In the genomic region with DNA sequence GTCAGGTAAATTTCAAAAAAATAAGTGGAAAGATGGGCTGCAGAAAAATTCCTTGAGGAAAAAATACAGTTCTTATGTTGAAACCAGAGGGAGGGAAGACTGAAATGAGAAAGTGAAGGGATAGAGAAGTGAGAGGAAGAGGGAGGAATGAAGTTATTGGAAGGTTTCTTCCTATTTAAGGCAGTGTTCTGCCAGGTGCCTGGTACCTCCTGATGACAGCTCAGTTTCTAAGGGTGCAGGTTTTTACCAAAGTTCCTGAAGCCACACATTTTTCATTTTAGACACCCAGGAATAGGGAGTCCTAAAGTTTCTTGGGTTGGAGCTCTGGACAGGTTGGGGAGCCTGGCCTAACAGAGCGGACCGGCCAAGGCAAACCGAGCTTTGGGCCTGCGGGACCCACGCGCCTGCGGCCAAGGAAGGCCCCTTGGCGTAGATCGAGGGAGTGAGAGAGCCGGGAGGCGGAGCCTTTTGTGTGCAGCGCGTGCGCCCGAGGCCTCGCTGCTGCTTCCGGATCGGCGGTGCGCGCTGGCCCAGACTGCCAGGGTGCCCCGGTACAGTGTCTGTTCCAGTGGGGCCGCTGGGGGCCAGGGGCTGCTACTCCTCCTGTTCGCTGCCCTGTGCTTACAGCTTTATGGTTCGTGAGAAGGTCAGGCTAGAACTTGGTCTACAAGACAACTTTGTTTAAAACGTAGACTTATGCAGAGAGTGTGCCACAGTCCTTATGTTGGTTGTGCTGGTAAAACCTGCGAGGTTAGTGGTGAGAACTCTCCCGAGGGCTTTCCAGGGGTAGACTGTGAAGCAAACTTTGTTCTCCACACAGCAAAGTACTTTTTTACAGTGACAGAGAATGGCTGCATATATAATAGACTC, we compare ENCODE assay signal across 8 mouse cellular contexts. TPM values are rescaled to one million over a fixed set of nuclear protein-coding genes. Genes with fewer than 3 reads are reported as not detected.
A peak's percentile ranks its signal among the peaks of the same experiment; 100 is the strongest.
DNase-seq lines count a peak whose midpoint lies in the region; ATAC-seq and TF ChIP-seq lines count a peak whose summit lies in the region.

No protein-coding gene starts in this region.

- H3K9me3 ChIP-seq in embryonic facial prominence, embryonic 15.5 days (replicated peaks), result no peaks in the 10 kb centered on the region
- no peaks in the 10 kb centered on the region for H3K9me3 ChIP-seq in heart, embryonic 13.5 days
- H3K9me3 ChIP-seq in kidney, postnatal 0 days (replicated peaks; ENCODE audit: low read length), result no peaks in the 10 kb centered on the region

- peak overlapping the region; percentile 73 for H3K4me2 ChIP-seq in embryonic facial prominence, embryonic 15.5 days (replicated peaks)
- peak overlapping the region; percentile 79 for H3K4me2 ChIP-seq in heart, embryonic 13.5 days
- H3K4me2 ChIP-seq in kidney, postnatal 0 days (ENCODE audit: low read length), result peak overlapping the region; percentile 64

- no peaks in the 10 kb centered on the region for H3K27me3 ChIP-seq in embryonic facial prominence, embryonic 15.5 days
- no peaks in the 10 kb centered on the region for H3K27me3 ChIP-seq in heart, embryonic 13.5 days (replicated peaks)
- no peaks in the 10 kb centered on the region for H3K27me3 ChIP-seq in kidney, postnatal 0 days (ENCODE audit: insufficient read depth, low read length)

- H3K27ac ChIP-seq in embryonic facial prominence, embryonic 15.5 days (replicated peaks), result peak overlapping the region; percentile 71
- H3K27ac ChIP-seq in heart, embryonic 13.5 days (replicated peaks), result peak overlapping the region; percentile 91
- H3K27ac ChIP-seq in kidney, postnatal 0 days, result peak overlapping the region; percentile 58

- H3K4me3 ChIP-seq in embryonic facial prominence, embryonic 15.5 days (replicated peaks), result peak overlapping the region; percentile 46
- peak overlapping the region; percentile 58 for H3K4me3 ChIP-seq in heart, embryonic 13.5 days
- peak overlapping the region; percentile 25 for H3K4me3 ChIP-seq in kidney, postnatal 0 days (replicated peaks; ENCODE audit: low read depth, low read length)

- ATAC-seq in embryonic facial prominence, embryonic 15.5 days (ENCODE audit: insufficient number of reproducible peaks, low FRiP score, low TSS enrichment, low read depth), result peak; percentile 84
- ATAC-seq in heart, embryonic 13.5 days (ENCODE audit: extremely low read depth, insufficient number of reproducible peaks, low FRiP score, low TSS enrichment), result peak; percentile 67; the same call in 1 of the 2 replicates
- ATAC-seq in kidney, postnatal 0 days (replicated peaks; ENCODE audit: low FRiP score, low read depth), result peak; percentile 77

- 1% methylated on average over 28 of the region's 28 CpGs for WGBS in embryonic facial prominence, embryonic 15.5 days
- WGBS in heart, embryonic 13.5 days, result 1% methylated on average over 28 of the region's 28 CpGs
- under 1% methylated on average over 28 of the region's 28 CpGs for WGBS in kidney, postnatal 0 days

- no peaks in the 10 kb centered on the region for H3K36me3 ChIP-seq in embryonic facial prominence, embryonic 15.5 days
- no peaks in the 10 kb centered on the region for H3K36me3 ChIP-seq in heart, embryonic 13.5 days
- H3K36me3 ChIP-seq in kidney, postnatal 0 days (ENCODE audit: insufficient read depth, low read length), result no peaks in the 10 kb centered on the region

- peak overlapping the region; percentile 39 for H3K9ac ChIP-seq in embryonic facial prominence, embryonic 15.5 days
- peak overlapping the region; percentile 82 for H3K9ac ChIP-seq in heart, embryonic 13.5 days
- H3K9ac ChIP-seq in kidney, postnatal 0 days (ENCODE audit: low read depth, low read length), result peak overlapping the region; percentile 49; the same call in 1 of the 2 replicates

- DNase-seq in CD4-positive, CD25-positive, alpha-beta regulatory T cell, adult 2 months (ENCODE audit: low read depth, low spot score), result peak; percentile 86
- DNase-seq in adrenal gland, adult 8-10 months, result peak; percentile 64
- DNase-seq in kidney, postnatal 0 days (ENCODE audit: low spot score), result peak; percentile 91
- DNase-seq in lung, postnatal 14 days, result peak; percentile 76
- peak; percentile 79 for DNase-seq in ovary, postnatal 36 days (ENCODE audit: low spot score)
- DNase-seq in urinary bladder, adult 18-20 months (ENCODE audit: low spot score in 2 of 2), result peak; percentile 56 to 60

- peaks cover 24% of the 10 kb centered on the region for H3K4me1 ChIP-seq in embryonic facial prominence, embryonic 15.5 days
- H3K4me1 ChIP-seq in heart, embryonic 13.5 days, result peaks cover 47% of the 10 kb centered on the region
- peaks cover 13% of the 10 kb centered on the region for H3K4me1 ChIP-seq in kidney, postnatal 0 days (replicated peaks; ENCODE audit: insufficient read depth, low read length)

- TF ChIP-seq CTCF in kidney, postnatal 0 days (IDR thresholded peaks at IDR 0.05; ENCODE audit: low read depth), result no peak

RNA-seq across cellular contexts. Expression of gene Zfp148, which starts 19.5 kb away (rescaled TPM):
- total RNA-seq in adrenal gland, adult 8-10 months (2022), result 10 to 100 TPM; 52.2 to 82.0 (median 73.8) TPM
- polyA plus RNA-seq in embryonic facial prominence, embryonic 15.5 days (2015; fragmentation: Nextera tagmentation; extraction: Ambion mirVana), result 55.3 and 58.8 TPM in 2 replicates
- 36.6 and 36.9 TPM in 2 replicates for polyA plus RNA-seq in heart, embryonic 13.5 days (2015; fragmentation: Nextera tagmentation; extraction: Ambion mirVana)
- polyA plus RNA-seq in kidney, postnatal 0 days (2015; fragmentation: Nextera tagmentation; extraction: Ambion mirVana), result 49.4 and 51.4 TPM in 2 replicates

Comparison
In these comparisons a context has a peak if more than half of its experiments do, and no peak if none do; other contexts are left out.
1. Peak in every context shown above with its lines: DNase-seq, ATAC-seq, H3K4me3 ChIP-seq and H3K27ac ChIP-seq.